Mouse (Mus musculus): ENCODE measurements at regions not wholly inside any gene's neighbourhood (a gene's known extent, or its start where the extent isn't known, plus 50 kb on each side); places are given as distances from the start of the nearest gene placed in this dataset.

- 82% methylated on average over 4 of the region's 4 CpGs for WGBS
- Histone ChIP-seq H3K9me3 (ENCODE audit: control insufficient read depth) (0 out of 2 replicates have a peak, but pooled peaks cover 5% of the 10 kb centered on the region), H3K36me3 (ENCODE audit: control insufficient read depth, insufficient read depth) (no peaks in the 10 kb centered on the region), H3K27ac (ENCODE audit: low read depth, low read length) (no peak overlapping the region), H3K9ac (ENCODE audit: low read depth, low read length) (no peak overlapping the region), H3K4me2 (replicated peaks; ENCODE audit: low read depth) (no peak overlapping the region), H3K4me1 (replicated peaks; ENCODE audit: control insufficient read depth, insufficient read depth, low read length) (no peaks in the 10 kb centered on the region), H3K27me3 (replicated peaks; ENCODE audit: control insufficient read depth, insufficient read depth, low read length) (no peaks in the 10 kb centered on the region), H3K4me3 (ENCODE audit: low read depth, low read length) (no peak overlapping the region)
- no peak for ATAC-seq
- TF ChIP-seq CTCF (IDR thresholded peaks at IDR 0.05; ENCODE audit: low read depth), result no peak
Measured at GRCm38 (mm10) chr5:128488872-128489580, 56.1 kb upstream of the Tmem132d start.

- no peak overlapping the region for H3K4me3 ChIP-seq (ENCODE audit: low read depth, low read length)
- no peak for ATAC-seq
- 0 out of 2 replicates have a peak, but pooled peaks cover 5% of the 10 kb centered on the region for H3K9me3 ChIP-seq (ENCODE audit: control insufficient read depth)
- no peak overlapping the region for H3K27ac ChIP-seq (ENCODE audit: low read depth, low read length)
- no peaks in the 10 kb centered on the region for H3K4me1 ChIP-seq (replicated peaks; ENCODE audit: control insufficient read depth, insufficient read depth, low read length)
- no peaks in the 10 kb centered on the region for H3K36me3 ChIP-seq (ENCODE audit: control insufficient read depth, insufficient read depth)
- 58% methylated on average over 3 of the region's 3 CpGs for WGBS
- TF ChIP-seq CTCF (IDR thresholded peaks at IDR 0.05; ENCODE audit: low read depth), result no peak
- H3K27me3 ChIP-seq (replicated peaks; ENCODE audit: control insufficient read depth, insufficient read depth, low read length), result no peaks in the 10 kb centered on the region
- no peak overlapping the region for H3K9ac ChIP-seq (ENCODE audit: low read depth, low read length)
- no peak overlapping the region for H3K4me2 ChIP-seq (replicated peaks; ENCODE audit: low read depth)
Measured at GRCm38 (mm10) chr5:128487371-128487770, 54.5 kb upstream of the Tmem132d start.

GRCm38 (mm10) chr5:128484116-128484515, 51.2 kb upstream of the Tmem132d start:
- Histone ChIP-seq H3K9me3 (ENCODE audit: control insufficient read depth) (0 out of 2 replicates have a peak, but pooled peaks cover under 1% of the 10 kb centered on the region), H3K9ac (ENCODE audit: low read depth, low read length) (no peak overlapping the region), H3K36me3 (ENCODE audit: control insufficient read depth, insufficient read depth) (no peaks in the 10 kb centered on the region), H3K4me1 (replicated peaks; ENCODE audit: control insufficient read depth, insufficient read depth, low read length) (no peaks in the 10 kb centered on the region), H3K27ac (ENCODE audit: low read depth, low read length) (no peak overlapping the region), H3K27me3 (replicated peaks; ENCODE audit: control insufficient read depth, insufficient read depth, low read length) (no peaks in the 10 kb centered on the region), H3K4me2 (replicated peaks; ENCODE audit: low read depth) (no peak overlapping the region), H3K4me3 (ENCODE audit: low read depth, low read length) (no peak overlapping the region)
- no peak for ATAC-seq
- 37% methylated on average over 6 of the region's 6 CpGs for WGBS
- no peak for TF ChIP-seq CTCF (IDR thresholded peaks at IDR 0.05; ENCODE audit: low read depth)

- Histone ChIP-seq H3K4me2 (replicated peaks; ENCODE audit: low read depth) (no peak overlapping the region), H3K27me3 (replicated peaks; ENCODE audit: control insufficient read depth, insufficient read depth, low read length) (no peaks in the 10 kb centered on the region), H3K36me3 (ENCODE audit: control insufficient read depth, insufficient read depth) (no peaks in the 10 kb centered on the region), H3K9me3 (ENCODE audit: control insufficient read depth) (no peaks in the 10 kb centered on the region), H3K4me3 (ENCODE audit: low read depth, low read length) (no peak overlapping the region), H3K4me1 (replicated peaks; ENCODE audit: control insufficient read depth, insufficient read depth, low read length) (no peaks in the 10 kb centered on the region), H3K9ac (ENCODE audit: low read depth, low read length) (no peak overlapping the region), H3K27ac (ENCODE audit: low read depth, low read length) (no peak overlapping the region)
- no peak for TF ChIP-seq CTCF (IDR thresholded peaks at IDR 0.05; ENCODE audit: low read depth)
- ATAC-seq, result no peak
- WGBS, result 10% methylated on average over 13 of the region's 13 CpGs
Measured at GRCm38 (mm10) chr5:128483441-128483810, 50.5 kb upstream of the Tmem132d start.

- Histone ChIP-seq H3K4me2 (replicated peaks; ENCODE audit: low read depth) (no peak overlapping the region), H3K9me3 (ENCODE audit: control insufficient read depth) (no peaks in the 10 kb centered on the region), H3K4me1 (replicated peaks; ENCODE audit: control insufficient read depth, insufficient read depth, low read length) (no peaks in the 10 kb centered on the region), H3K27me3 (replicated peaks; ENCODE audit: control insufficient read depth, insufficient read depth, low read length) (no peaks in the 10 kb centered on the region), H3K36me3 (ENCODE audit: control insufficient read depth, insufficient read depth) (no peaks in the 10 kb centered on the region), H3K4me3 (ENCODE audit: low read depth, low read length) (no peak overlapping the region), H3K27ac (ENCODE audit: low read depth, low read length) (no peak overlapping the region), H3K9ac (ENCODE audit: low read depth, low read length) (no peak overlapping the region)
- WGBS, result 8% methylated on average over 20 of the region's 20 CpGs
- no peak for ATAC-seq
- TF ChIP-seq CTCF (IDR thresholded peaks at IDR 0.05; ENCODE audit: low read depth), result no peak
Measured at GRCm38 (mm10) chr5:128482617-128483440, 50.0 kb upstream of the Tmem132d start.
